Mouse (Mus musculus) embryonic fibroblast, embryonic 13.5 days (primary cell): ENCODE measurements at regions not wholly inside any gene's neighbourhood (a gene's known extent, or its start where the extent isn't known, plus 50 kb on each side); places are given as distances from the start of the nearest gene placed in this dataset.
A peak's percentile ranks its signal among the peaks of the same experiment; 100 is the strongest.

Source experiments
- H3K27ac ChIP-seq: 2 replicates; pipeline ENCODE4 v1.5.1; 2012; ENCODE audit warnings: low read length, control low read depth, inconsistent platforms; ENCODE audit not compliant: insufficient read depth
- H3K4me1 ChIP-seq: 2 replicates; pipeline ENCODE4 v1.6.1; 2011; ENCODE audit warnings: low read length; ENCODE audit not compliant: control insufficient read depth, insufficient read depth
- H3K4me3 ChIP-seq: 2 replicates; pipeline ENCODE4 v1.5.1; 2011; ENCODE audit warnings: mild to moderate bottlenecking, control low read depth, low read length; ENCODE audit not compliant: insufficient read depth
- CTCF ChIP-seq: IDR thresholded peaks from 2 replicates; pipeline ENCODE4 v1.5.1; 2011; ENCODE audit warnings: mild to moderate bottlenecking, control low read depth, low read length, moderate library complexity, borderline replicate concordance; ENCODE audit not compliant: insufficient read depth
- POLR2A ChIP-seq: IDR thresholded peaks from 2 replicates; pipeline ENCODE4 v1.6.1; 2011; ENCODE audit warnings: low read depth, mild to moderate bottlenecking, control low read depth, low read length, moderate library complexity

DNA sequence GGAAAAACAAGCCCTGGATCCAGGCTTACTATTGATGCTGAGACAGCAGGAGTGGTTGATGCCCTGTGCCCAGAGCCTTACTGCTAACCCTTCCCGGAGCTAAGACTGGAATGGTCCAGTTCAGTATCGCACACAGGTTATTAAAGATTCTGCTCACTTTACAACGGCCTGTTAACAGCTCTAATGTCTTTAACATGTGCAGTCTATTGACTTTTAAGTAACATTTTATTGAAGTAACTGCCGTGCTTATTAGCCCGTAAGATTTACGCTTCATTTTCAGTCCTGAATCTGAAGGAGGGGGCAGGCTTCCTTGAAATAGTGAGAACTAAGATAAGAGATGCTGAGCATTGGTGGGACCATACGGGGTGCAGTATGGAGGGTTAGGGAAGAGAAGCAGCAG, 155.7 kb upstream of the Cep162 start:
- H3K4me3 ChIP-seq, result no peak overlapping the region
- TF ChIP-seq CTCF (no peak), POLR2A (no peak)
- no peak overlapping the region for H3K27ac ChIP-seq
- peaks cover 5% of the 10 kb centered on the region for H3K4me1 ChIP-seq

DNA sequence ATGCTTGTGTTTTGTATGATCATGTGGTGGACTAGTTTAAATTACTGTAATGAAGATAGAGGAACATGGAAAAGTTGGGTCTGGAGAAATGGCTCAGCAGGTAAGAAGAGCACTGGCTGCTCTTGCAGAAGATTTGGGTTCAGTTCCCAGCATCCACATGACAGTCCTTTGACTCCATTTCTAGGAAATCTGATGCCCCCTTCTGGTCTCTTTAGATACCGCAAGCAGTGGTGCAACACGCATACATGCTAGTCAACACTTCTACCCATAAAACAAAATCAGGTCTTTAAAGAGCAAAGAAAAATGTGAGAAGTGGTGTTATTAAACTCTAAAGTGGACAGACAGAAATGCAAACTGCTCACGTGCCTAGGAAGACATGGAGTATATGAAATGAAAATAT, 154.4 kb upstream of the Cep162 start:
- no peak for TF ChIP-seq POLR2A
- no peak for TF ChIP-seq CTCF
- Histone ChIP-seq H3K27ac (no peak overlapping the region), H3K4me1 (peaks cover 9% of the 10 kb centered on the region), H3K4me3 (no peak overlapping the region)

- Histone ChIP-seq H3K4me3 (no peak overlapping the region), H3K4me1 (peaks cover 13% of the 10 kb centered on the region), H3K27ac (no peak overlapping the region)
- TF ChIP-seq CTCF (no peak), POLR2A (no peak)
Measured at GRCm38 (mm10) chr9:87408805-87409204, 153.5 kb upstream of the Cep162 start.

- no peak overlapping the region for H3K4me3 ChIP-seq
- TF ChIP-seq CTCF (no peak), POLR2A (no peak)
- peak overlapping the region; percentile 94 for H3K27ac ChIP-seq
- peaks cover 13% of the 10 kb centered on the region for H3K4me1 ChIP-seq
Measured at GRCm38 (mm10) chr9:87406476-87406875, 151.1 kb upstream of the Cep162 start.

- peak overlapping the region; percentile 94 for H3K27ac ChIP-seq
- H3K4me3 ChIP-seq, result no peak overlapping the region
- peaks cover 13% of the 10 kb centered on the region for H3K4me1 ChIP-seq
- TF ChIP-seq CTCF, result no peak
- TF ChIP-seq POLR2A, result no peak
Measured at GRCm38 (mm10) chr9:87405115-87405720, 149.9 kb upstream of the Cep162 start.

GRCm38 (mm10) chr9:87402010-87402409, 146.7 kb upstream of the Cep162 start:
- TF ChIP-seq POLR2A, result no peak
- no peak overlapping the region for H3K4me3 ChIP-seq
- H3K4me1 ChIP-seq, result peaks cover 13% of the 10 kb centered on the region
- H3K27ac ChIP-seq, result no peak overlapping the region

- no peaks in the 10 kb centered on the region for H3K4me1 ChIP-seq
- H3K27ac ChIP-seq, result no peak overlapping the region
- no peak for TF ChIP-seq CTCF
- no peak for TF ChIP-seq POLR2A
- no peak overlapping the region for H3K4me3 ChIP-seq
Measured at GRCm38 (mm10) chr9:87387516-87387915, 132.2 kb upstream of the Cep162 start.

DNA sequence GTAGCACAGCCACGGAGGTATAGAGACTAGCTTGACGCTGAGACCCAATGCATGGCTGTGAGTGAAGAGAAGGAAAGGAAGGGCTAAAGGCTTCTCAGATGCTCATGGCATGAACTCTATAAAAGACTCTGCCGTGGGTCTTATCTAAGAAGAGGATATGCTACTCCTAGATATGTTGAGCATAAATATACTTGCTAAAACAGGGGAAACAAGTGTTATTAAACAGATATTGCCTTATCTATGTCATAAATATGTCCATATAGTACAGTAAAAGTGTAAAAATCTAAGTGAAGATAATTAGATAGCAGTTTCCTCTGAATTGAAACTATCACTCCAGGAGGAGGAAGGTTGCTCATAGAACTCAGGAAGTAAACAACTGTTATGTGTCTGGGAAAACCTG, 128.2 kb upstream of the Cep162 start:
- no peak for TF ChIP-seq POLR2A
- no peak for TF ChIP-seq CTCF
- H3K27ac ChIP-seq, result no peak overlapping the region
- no peaks in the 10 kb centered on the region for H3K4me1 ChIP-seq
- H3K4me3 ChIP-seq, result no peak overlapping the region

DNA sequence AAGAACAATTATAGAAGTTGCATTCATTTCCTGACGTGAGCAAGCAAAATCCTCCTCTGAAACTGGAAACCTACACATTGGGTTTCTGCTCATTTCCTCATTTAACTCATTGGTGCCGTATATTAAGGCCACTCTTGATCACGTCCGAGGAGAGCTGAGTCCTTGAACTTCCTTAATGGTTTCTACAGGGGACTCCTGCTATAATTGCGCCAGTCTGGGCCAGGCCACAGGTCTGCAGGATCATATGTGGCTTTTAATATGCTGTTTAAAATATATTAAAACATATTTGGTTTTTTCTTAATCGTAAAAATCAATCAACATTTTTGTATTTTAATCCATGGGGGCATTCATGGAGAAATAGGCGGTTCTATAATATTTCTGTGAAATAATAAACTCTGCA, 122.6 kb upstream of the Cep162 start:
- no peaks in the 10 kb centered on the region for H3K4me1 ChIP-seq
- no peak overlapping the region for H3K4me3 ChIP-seq
- no peak for TF ChIP-seq CTCF
- TF ChIP-seq POLR2A, result no peak
- H3K27ac ChIP-seq, result no peak overlapping the region

- Histone ChIP-seq H3K27ac (no peak overlapping the region), H3K4me1 (no peaks in the 10 kb centered on the region), H3K4me3 (no peak overlapping the region)
- TF ChIP-seq CTCF (no peak), POLR2A (no peak)
Measured at GRCm38 (mm10) chr9:87376731-87377310, 121.5 kb upstream of the Cep162 start.
